Mouse (Mus musculus) limb, embryonic 15.5 days (tissue): ENCODE measurements around the gene Sh3glb2. TPM values are rescaled to one million over a fixed set of nuclear protein-coding genes. Genes with fewer than 3 reads are reported as not detected.
A peak's percentile ranks its signal among the peaks of the same experiment; 100 is the strongest.

Source experiments
- ATAC-seq: fragments of 200-750 bp; cut with Nextera tagmentation; 2 replicates; pipeline ENCODE4 v1.8.0; 2017; ENCODE audit warnings: low read depth, moderate TSS enrichment; ENCODE audit not compliant: insufficient number of reproducible peaks, low FRiP score, low TSS enrichment
- H3K27ac ChIP-seq: fragments of 300-500 bp; sonication (generic); 2 replicates; pipeline ENCODE4 v1.5.1; 2015; ENCODE audit warnings: moderate library complexity, mild to moderate bottlenecking, inconsistent platforms
- H3K27me3 ChIP-seq: fragments of 300-500 bp; sonication (generic); 2 replicates; pipeline ENCODE4 v1.6.1; 2015; ENCODE audit warnings: inconsistent platforms
- H3K36me3 ChIP-seq: fragments of 300-500 bp; sonication (generic); 2 replicates; pipeline ENCODE4 v1.6.1; 2015; ENCODE audit warnings: inconsistent platforms
- H3K4me1 ChIP-seq: fragments of 300-500 bp; sonication (generic); 2 replicates; pipeline ENCODE4 v1.6.1; 2015; ENCODE audit warnings: inconsistent platforms
- H3K4me2 ChIP-seq: fragments of 300-500 bp; sonication (generic); 2 replicates; pipeline ENCODE4 v1.6.1; 2015; ENCODE audit warnings: mild to moderate bottlenecking, inconsistent platforms
- H3K4me3 ChIP-seq: fragments of 300-500 bp; sonication (generic); 2 replicates; pipeline ENCODE4 v1.5.1; 2015; ENCODE audit warnings: mild to moderate bottlenecking, inconsistent platforms
- H3K9ac ChIP-seq: fragments of 300-500 bp; sonication (generic); 2 replicates; pipeline ENCODE4 v1.6.1; 2015; ENCODE audit warnings: inconsistent platforms
- H3K9me3 ChIP-seq: fragments of 300-500 bp; sonication (generic); 2 replicates; pipeline ENCODE4 v1.6.1; 2016; ENCODE audit warnings: inconsistent platforms
- WGBS: fragments of 180-500 bp; shearing (Covaris S2); methylation state at CpG from one replicate; pipeline ENCODE4 v1.1.7; 2015; 5-methylcytosine and 5-hydroxymethylcytosine counted together
- polyA plus RNA-seq: library from polyadenylated mRNA; unstranded; fragments of >200 nt; fragmentation: Nextera tagmentation; extraction: Ambion mirVana; gene quantifications from 2 replicates; pipeline ENCODE4 v1.2.1, GENCODE M21; 2015

Sh3glb2 gene
- polyA plus RNA-seq, 1 experiment from 2014 or later: 87.5 TPM

- Histone ChIP-seq H3K27ac (no peak overlapping the region), H3K4me3 (no peak overlapping the region), H3K9me3 (no peaks in the 10 kb centered on the region), H3K9ac (no peak overlapping the region), H3K4me1 (peaks cover 31% of the 10 kb centered on the region), H3K27me3 (no peaks in the 10 kb centered on the region), H3K4me2 (no peak overlapping the region), H3K36me3 (peaks cover 29% of the 10 kb centered on the region)
- 59% methylated on average over 4 of the region's 4 CpGs for WGBS
- ATAC-seq: no peak
These were observed 3.3 kb downstream of the Sh3glb2 start for GRCm38 (mm10) chr2:30355861-30356260.

GRCm38 (mm10) chr2:30351149-30351548, 8.0 kb downstream of the Sh3glb2 start:
- Histone ChIP-seq H3K27me3 (no peaks in the 10 kb centered on the region), H3K4me3 (no peak overlapping the region), H3K4me2 (no peak overlapping the region), H3K27ac (no peak overlapping the region), H3K36me3 (peaks cover 76% of the 10 kb centered on the region), H3K4me1 (peaks cover 4% of the 10 kb centered on the region; the same call in 1 of the 2 replicates), H3K9me3 (no peaks in the 10 kb centered on the region), H3K9ac (no peak overlapping the region)
- 73% methylated on average over 2 of the region's 2 CpGs for whole genome bisulfite sequencing
- ATAC-seq: no peak

DNA sequence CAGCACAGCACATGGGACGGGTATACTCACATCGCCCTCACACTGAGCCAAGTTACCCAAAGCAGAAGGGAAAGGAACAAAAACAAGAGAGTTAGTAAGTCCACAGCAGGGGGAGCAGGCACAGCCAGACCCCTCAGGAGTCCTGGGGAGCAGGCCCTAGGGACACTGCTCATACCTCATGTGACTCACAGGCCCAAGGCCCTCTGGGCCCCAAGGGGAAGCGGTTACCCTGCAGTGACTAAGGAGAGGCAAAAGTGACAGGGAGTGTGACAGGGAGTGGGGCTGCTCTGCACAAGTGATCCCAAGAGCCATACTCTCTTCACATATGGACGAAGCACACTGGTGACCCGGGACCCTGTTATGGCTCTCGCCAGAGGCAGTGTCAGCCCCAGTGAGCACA, 9.9 kb downstream of the Sh3glb2 start:
- H3K4me1 ChIP-seq: no peaks in the 10 kb centered on the region
- 86% methylated on average over 6 of the region's 6 CpGs for WGBS
- no peak for ATAC-seq
- no peak overlapping the region for H3K27ac ChIP-seq
- no peak overlapping the region for H3K4me3 ChIP-seq
- H3K9ac ChIP-seq: no peak overlapping the region
- H3K27me3 ChIP-seq: no peaks in the 10 kb centered on the region
- H3K36me3 ChIP-seq: peaks cover 87% of the 10 kb centered on the region
- H3K4me2 ChIP-seq: no peak overlapping the region
- H3K9me3 ChIP-seq: no peaks in the 10 kb centered on the region

- Histone ChIP-seq H3K27me3 (no peaks in the 10 kb centered on the region), H3K4me2 (no peak overlapping the region), H3K4me3 (no peak overlapping the region), H3K9ac (no peak overlapping the region), H3K36me3 (peaks cover 97% of the 10 kb centered on the region), H3K27ac (no peak overlapping the region), H3K4me1 (no peaks in the 10 kb centered on the region), H3K9me3 (no peaks in the 10 kb centered on the region)
- ATAC-seq: no peak
- WGBS: 89% methylated on average over 7 of the region's 7 CpGs
These were observed 13.0 kb downstream of the Sh3glb2 start for GRCm38 (mm10) chr2:30345971-30346676.

- Histone ChIP-seq H3K9me3 (no peaks in the 10 kb centered on the region), H3K4me2 (no peak overlapping the region), H3K27ac (peak overlapping the region; percentile 30; the same call in 1 of the 2 replicates), H3K27me3 (no peaks in the 10 kb centered on the region), H3K36me3 (peaks cover 98% of the 10 kb centered on the region), H3K9ac (no peak overlapping the region), H3K4me1 (no peaks in the 10 kb centered on the region), H3K4me3 (no peak overlapping the region)
- 74% methylated on average over 14 of the region's 14 CpGs for WGBS
- ATAC-seq: no peak
These were observed 15.5 kb downstream of the Sh3glb2 start for GRCm38 (mm10) chr2:30343601-30344137.

GRCm38 (mm10) chr2:30342544-30342943, 16.6 kb downstream of the Sh3glb2 start:
- WGBS: 92% methylated on average over 7 of the region's 7 CpGs
- no peak overlapping the region for H3K9ac ChIP-seq
- no peak overlapping the region for H3K4me2 ChIP-seq
- no peaks in the 10 kb centered on the region for H3K27me3 ChIP-seq
- no peak overlapping the region for H3K4me3 ChIP-seq
- H3K4me1 ChIP-seq: no peaks in the 10 kb centered on the region
- H3K36me3 ChIP-seq: peaks cover 95% of the 10 kb centered on the region
- no peak overlapping the region for H3K27ac ChIP-seq
- no peak for ATAC-seq
- no peaks in the 10 kb centered on the region for H3K9me3 ChIP-seq

DNA sequence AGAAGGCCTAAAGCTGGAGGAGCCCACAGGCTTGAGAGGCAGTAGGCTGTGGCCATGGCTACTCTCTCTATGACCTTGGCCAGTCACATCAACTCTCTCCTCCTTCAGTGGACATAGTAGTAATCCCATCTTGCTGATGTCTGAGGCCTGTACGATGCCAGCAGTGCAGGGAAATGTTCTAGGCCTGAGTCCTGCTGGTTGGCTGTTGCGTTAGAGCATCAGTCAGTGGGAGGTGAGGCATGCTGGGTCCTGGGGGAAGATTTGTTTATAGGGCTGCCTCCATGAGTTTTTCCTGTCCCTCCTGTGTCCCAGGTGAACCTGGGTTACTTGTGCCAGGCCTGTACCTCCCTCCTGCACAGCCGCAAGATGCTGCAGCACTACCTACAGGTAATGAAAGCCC, 17.1 kb downstream of the Sh3glb2 start:
- Histone ChIP-seq H3K27me3 (no peaks in the 10 kb centered on the region), H3K9me3 (no peaks in the 10 kb centered on the region), H3K36me3 (peaks cover 95% of the 10 kb centered on the region), H3K4me1 (no peaks in the 10 kb centered on the region), H3K4me3 (no peak overlapping the region), H3K9ac (no peak overlapping the region), H3K4me2 (no peak overlapping the region), H3K27ac (no peak overlapping the region)
- WGBS: 92% methylated on average over 3 of the region's 3 CpGs
- no peak for ATAC-seq

- Histone ChIP-seq H3K4me3 (no peak overlapping the region), H3K4me2 (no peak overlapping the region), H3K9me3 (no peaks in the 10 kb centered on the region), H3K27me3 (no peaks in the 10 kb centered on the region), H3K27ac (no peak overlapping the region), H3K36me3 (peaks cover 95% of the 10 kb centered on the region), H3K9ac (no peak overlapping the region), H3K4me1 (no peaks in the 10 kb centered on the region)
- no peak for ATAC-seq
- 73% methylated on average over 12 of the region's 12 CpGs for WGBS
These were observed 22.0 kb downstream of the Sh3glb2 start for GRCm38 (mm10) chr2:30337179-30337578.

GRCm38 (mm10) chr2:30336174-30336915, 22.8 kb downstream of the Sh3glb2 start:
- no peaks in the 10 kb centered on the region for H3K27me3 ChIP-seq
- 81% methylated on average over 16 of the region's 16 CpGs for WGBS
- no peak overlapping the region for H3K4me3 ChIP-seq
- no peaks in the 10 kb centered on the region for H3K4me1 ChIP-seq
- no peak overlapping the region for H3K9ac ChIP-seq
- peaks cover 95% of the 10 kb centered on the region for H3K36me3 ChIP-seq
- no peak overlapping the region for H3K27ac ChIP-seq
- H3K9me3 ChIP-seq: no peaks in the 10 kb centered on the region
- ATAC-seq: no peak
- no peak overlapping the region for H3K4me2 ChIP-seq

DNA sequence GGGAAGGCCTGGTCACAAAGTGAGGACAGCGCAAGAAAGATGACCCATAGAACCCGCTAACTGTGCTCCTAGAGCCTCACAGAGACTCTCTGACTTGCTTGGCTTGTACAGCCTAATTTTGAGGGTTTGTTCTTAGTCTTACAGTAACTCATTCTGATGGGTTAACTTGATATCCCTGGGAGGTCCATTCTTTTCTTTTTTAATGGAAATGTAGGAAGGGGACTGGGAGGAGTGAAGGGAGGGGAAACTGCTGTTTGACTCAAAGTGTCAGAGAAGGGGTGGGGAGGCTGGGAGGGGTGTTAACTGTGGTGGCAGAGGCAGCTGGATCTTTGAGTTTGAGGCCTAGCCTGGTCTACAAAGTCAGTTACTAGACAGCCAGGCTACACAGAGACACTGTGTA, 23.8 kb downstream of the Sh3glb2 start:
- Histone ChIP-seq H3K9me3 (no peaks in the 10 kb centered on the region), H3K36me3 (peaks cover 97% of the 10 kb centered on the region), H3K4me3 (no peak overlapping the region), H3K27ac (no peak overlapping the region), H3K4me2 (no peak overlapping the region), H3K4me1 (no peaks in the 10 kb centered on the region), H3K9ac (no peak overlapping the region), H3K27me3 (no peaks in the 10 kb centered on the region)
- no peak for ATAC-seq
- 89% methylated on average over 2 of the region's 2 CpGs for WGBS

DNA sequence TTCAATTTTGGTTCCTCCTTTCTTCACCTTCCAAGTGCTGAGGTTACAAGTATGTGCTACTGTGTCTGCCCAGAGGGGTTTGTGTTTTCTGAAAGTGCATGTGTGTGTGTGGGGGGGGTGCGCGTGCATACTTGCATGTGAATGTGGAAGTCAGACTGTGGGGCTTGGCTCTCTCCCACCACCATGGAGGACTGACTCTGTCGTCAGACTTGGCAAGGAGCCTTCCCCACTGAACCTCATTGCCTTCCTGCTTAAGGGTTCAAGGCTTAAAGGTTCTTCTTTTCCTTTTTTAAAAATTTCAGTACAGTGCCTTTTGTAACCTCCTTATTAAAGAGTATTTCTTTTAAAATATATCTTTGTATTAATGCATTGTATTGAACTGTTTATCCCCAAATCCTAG, 30.3 kb downstream of the Sh3glb2 start:
- Histone ChIP-seq H3K4me1 (no peaks in the 10 kb centered on the region), H3K27ac (no peak overlapping the region), H3K4me3 (no peak overlapping the region), H3K27me3 (no peaks in the 10 kb centered on the region), H3K9me3 (no peaks in the 10 kb centered on the region), H3K9ac (no peak overlapping the region), H3K36me3 (peaks cover 97% of the 10 kb centered on the region), H3K4me2 (no peak overlapping the region)
- ATAC-seq: no peak
- 87% methylated on average over 3 of the region's 3 CpGs for WGBS

- Histone ChIP-seq H3K27me3 (no peaks in the 10 kb centered on the region), H3K36me3 (peaks cover 97% of the 10 kb centered on the region), H3K4me2 (no peak overlapping the region), H3K9ac (no peak overlapping the region), H3K27ac (no peak overlapping the region), H3K9me3 (no peaks in the 10 kb centered on the region), H3K4me3 (no peak overlapping the region), H3K4me1 (no peaks in the 10 kb centered on the region)
- ATAC-seq: no peak
- 88% methylated on average over 7 of the region's 7 CpGs for WGBS
These were observed 31.9 kb downstream of the Sh3glb2 start for GRCm38 (mm10) chr2:30327276-30327675.
